Mouse (Mus musculus) regulatory T cell (primary cell): ENCODE data around the gene Mup20.
"Not testable (repeated sequence)": the region's sequence is repeated elsewhere in the genome, so short reads cannot be mapped to it uniquely, and the experiment has no call there.

Experiments
- in situ Hi-C: fragments of 300-600 bp; cut with MboI, MseI; formaldehyde crosslinking; loops from one replicate; pipeline ENCODE4 v1.15.1; 2025; ENCODE audit warnings: high pct_unique_total_duplicates

Mup20 gene

GRCm38 (mm10) chr4:62054058-62054457, at the start of gene Mup20:
Gene Mup20 (minus strand): TSS chr4:62054158.
- in situ Hi-C loops, result loop anchor here (5.0 kb wide), 1 partner anchor 97 kb away; no protein-coding TSS in a partner anchor

DNA sequence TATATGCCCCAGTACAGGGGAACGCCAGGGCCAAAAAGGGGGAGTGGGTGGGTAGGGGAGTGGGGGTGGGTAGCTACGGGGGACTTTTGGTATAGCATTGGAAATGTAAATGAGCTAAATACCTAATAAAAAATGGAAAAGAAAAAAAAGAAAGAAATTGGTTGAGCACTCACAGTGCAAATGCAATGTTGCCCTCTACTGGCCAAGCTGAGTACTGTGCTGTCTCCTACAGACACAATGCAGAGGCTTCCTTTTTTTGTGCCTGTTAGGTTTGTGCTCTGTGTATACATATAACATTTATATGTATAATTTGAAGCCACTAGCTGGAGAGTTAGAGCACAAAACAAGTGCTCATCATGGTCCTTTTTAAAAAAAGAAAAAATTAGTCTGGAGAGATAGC, 49.4 kb upstream of the Mup20 start:
- in situ Hi-C loops, result not testable (repeated sequence)

- in situ Hi-C loops, result loop anchor here (5.0 kb wide), 1 partner anchor 59 kb away; no protein-coding TSS in a partner anchor
Measured at GRCm38 (mm10) chr4:62087953-62088352, 34.0 kb upstream of the Mup20 start.

- in situ Hi-C loops, result loop anchor here (5.0 kb wide), 1 partner anchor 60 kb away; no protein-coding TSS in a partner anchor
Measured at GRCm38 (mm10) chr4:62087241-62087640, 33.3 kb upstream of the Mup20 start, which contains the start of gene Mup3. Gene Mup3 (minus strand): TSS chr4:62087342.

DNA sequence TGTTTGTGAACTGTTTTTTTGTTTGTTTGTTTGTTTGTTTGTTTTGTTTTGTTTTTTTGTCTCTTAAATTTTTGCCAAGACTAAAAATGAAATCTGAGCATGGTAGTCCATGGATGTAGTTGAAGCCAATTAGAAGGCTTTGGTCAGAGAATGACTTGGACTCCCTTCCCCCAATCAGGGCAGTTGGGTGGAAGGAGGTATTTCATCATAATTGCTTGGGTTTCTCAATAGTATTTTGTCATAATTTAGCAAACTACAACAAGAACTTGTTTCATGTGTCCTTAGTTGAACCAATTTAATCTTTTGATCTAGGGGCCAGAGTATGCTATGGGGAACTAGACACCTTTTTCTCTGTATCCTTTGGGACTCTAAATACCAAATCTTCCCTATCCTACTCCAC, 28.8 kb upstream of the Mup20 start:
- in situ Hi-C loops, result no loop called here

DNA sequence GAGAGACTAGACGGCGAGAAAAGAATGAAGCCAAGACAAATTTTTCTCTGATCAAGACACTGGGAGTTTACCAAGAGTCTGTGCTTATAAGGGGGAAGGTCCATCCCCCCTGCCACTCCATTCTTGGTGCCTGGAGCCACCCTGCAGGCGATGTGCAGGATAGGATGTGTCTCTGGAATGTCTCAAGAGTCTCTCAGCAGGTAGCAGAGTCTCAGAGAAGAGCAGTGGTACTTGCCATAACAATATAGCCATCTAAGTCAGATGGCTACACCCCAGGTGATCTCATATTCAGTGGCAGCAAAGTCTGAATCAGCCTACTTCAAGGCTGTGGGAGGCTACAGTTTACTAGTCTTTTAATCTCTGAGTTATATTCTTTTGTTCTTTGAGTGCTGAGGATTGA, 21.2 kb upstream of the Mup20 start:
- in situ Hi-C loops, result no loop called here

DNA sequence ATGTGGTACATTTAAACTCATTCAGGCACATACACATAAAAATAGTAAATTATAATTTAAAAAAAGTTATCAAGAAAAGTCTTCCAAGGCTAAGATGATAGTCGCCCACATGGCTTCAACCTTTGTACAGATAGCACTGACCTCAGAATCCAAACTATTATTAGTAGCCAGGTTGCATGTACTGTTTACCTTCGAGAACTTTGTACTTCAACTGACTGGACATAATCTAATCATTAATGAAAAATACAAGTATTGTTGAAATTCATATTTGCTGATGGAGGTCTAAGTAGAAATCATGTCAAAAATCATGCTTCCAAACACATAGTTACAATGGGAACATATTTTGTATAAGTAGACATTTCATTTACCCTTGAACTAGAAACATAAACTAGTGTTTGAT, 822 bp upstream of the Mup20 start:
- in situ Hi-C loops, result loop anchor here (5.0 kb wide), 1 partner anchor 97 kb away; no protein-coding TSS in a partner anchor

DNA sequence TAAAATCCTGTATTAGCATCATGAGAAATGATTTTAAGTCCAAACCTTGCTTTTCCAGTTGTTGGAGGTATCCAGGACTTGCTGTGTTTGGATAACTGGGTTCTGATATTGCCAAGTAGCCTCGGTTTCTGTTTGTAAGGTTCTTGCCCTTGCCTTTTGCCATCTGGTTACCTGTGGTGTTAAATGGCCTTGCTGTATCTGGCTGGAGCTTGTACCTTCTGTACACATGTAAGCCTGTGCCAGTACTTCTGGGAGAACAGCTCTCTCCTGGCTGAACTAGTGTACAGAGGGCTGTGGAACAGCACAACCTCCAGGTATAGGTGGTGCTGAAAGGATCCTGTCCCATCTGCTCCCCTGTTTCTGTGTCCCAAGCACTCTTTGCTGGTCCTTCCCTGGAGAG, 27.7 kb downstream of the Mup20 start:
- in situ Hi-C loops, result no loop called here

DNA sequence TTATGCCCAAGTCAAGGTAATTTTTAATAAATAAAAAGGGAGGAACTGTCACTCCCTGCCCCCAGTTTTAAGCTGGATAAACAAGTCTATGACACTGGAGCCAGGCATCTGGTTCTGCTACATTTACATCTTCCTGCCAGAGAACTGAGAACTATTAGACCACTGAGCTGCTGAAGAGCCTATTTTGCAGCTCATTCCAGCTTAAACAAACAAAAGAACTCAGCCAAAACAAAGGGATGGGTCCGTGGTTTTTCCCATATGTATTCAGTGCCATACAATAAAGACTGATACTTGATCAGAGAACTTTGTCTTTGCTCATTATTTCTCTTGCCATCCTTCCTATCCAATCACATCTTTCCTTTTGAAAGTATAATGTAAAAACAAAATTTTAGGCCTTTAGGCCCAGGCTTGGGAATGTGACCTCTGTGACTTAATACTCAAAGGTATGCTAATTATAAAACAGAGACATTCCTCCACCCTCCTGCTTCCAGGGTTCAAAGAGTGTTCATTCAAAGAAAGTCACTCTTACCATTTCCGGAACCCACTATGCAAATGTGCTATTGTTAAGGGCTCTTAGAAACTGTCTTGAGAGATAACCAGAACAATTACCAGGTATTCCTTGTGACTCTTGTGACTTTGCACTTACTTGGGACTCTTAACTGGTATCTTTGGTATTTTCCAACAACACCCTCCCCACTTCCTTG, 29.6 kb downstream of the Mup20 start:
- in situ Hi-C loops, result no loop called here

DNA sequence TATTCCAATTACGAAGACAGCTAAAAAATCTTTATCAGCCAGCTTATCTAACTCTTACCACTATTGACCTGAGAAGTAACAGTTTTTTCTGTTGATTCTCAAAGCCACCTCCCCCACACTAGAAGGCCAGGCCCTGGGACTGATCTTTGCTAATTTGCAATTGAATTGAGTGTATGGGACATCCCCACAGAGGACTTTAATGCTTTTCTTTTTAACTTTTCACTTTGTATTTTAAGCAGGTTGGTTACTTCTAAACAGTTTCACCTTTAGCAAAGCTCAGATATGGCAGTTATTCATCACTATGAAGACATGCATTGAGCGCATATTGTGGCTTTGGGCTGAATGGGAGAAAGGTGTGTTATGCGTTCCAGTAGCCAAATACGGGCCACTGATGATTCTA, 30.3 kb downstream of the Mup20 start:
- in situ Hi-C loops, result no loop called here

- in situ Hi-C loops, result no loop called here
Measured at GRCm38 (mm10) chr4:62023120-62023519, 30.8 kb downstream of the Mup20 start.

DNA sequence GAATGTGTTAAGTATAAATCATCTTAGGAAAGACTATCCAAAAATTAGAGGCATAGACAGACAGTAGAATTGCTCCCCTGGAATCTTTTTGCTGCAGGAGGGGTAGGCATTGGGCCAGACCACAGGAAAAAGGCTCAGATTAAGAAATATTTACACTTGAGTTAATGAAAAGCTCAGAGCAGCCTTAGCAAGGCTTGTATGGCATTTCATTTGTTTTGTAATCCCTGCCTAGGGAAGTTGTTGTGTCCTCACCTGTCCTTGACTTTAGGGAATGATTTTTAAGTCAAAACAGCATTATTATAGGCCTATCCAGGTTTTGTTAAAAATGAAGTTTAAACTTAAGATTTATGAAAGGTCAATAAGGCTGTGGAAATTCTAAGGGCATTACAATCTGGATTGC, 33.4 kb downstream of the Mup20 start:
- in situ Hi-C loops, result not testable (repeated sequence)
